Mouse (Mus musculus) spleen, adult 2 months (tissue): ENCODE measurements around the gene Tbc1d1. TPM values are rescaled to one million over a fixed set of nuclear protein-coding genes. Genes with fewer than 3 reads are reported as not detected.

Experiments
- DNase-seq, 2 experiments: peaks; one replicate each; pipeline versions ENCODE4 v3.0.0 to v3.0.0-alpha.2; 2012 to 2021; ENCODE audit warnings: low spot score in 2 of 2, low read depth in 1 of 2
- H3K27ac ChIP-seq: fragments of 200-500 bp; 2 replicates; pipeline ENCODE4 v1.5.1; 2012; ENCODE audit warnings: low read length, inconsistent platforms; ENCODE audit not compliant: insufficient read depth
- H3K27me3 ChIP-seq: fragments of 200-500 bp; 2 replicates; pipeline ENCODE4 v1.6.1; 2012; ENCODE audit warnings: mild to moderate bottlenecking, moderate library complexity, low read length, inconsistent platforms; ENCODE audit not compliant: control insufficient read depth, insufficient read depth
- H3K36me3 ChIP-seq: fragments of 200-500 bp; 2 replicates; pipeline ENCODE4 v1.6.1; 2012; ENCODE audit warnings: mild to moderate bottlenecking, low read length, inconsistent platforms; ENCODE audit not compliant: control insufficient read depth, insufficient read depth
- H3K4me1 ChIP-seq: fragments of 200-500 bp; 2 replicates; pipeline ENCODE4 v1.6.1; 2011; ENCODE audit warnings: inconsistent platforms; ENCODE audit not compliant: control insufficient read depth, insufficient read depth, insufficient read length
- H3K4me3 ChIP-seq: fragments of 200-500 bp; 2 replicates; pipeline ENCODE4 v1.5.1; 2011; ENCODE audit warnings: mild to moderate bottlenecking, inconsistent platforms; ENCODE audit not compliant: insufficient read depth, insufficient read length; ENCODE audit errors: extremely low read depth
- CTCF ChIP-seq: fragments of 200-500 bp; IDR thresholded peaks from 2 replicates; pipeline ENCODE4 v1.5.1; 2011; ENCODE audit warnings: mild to moderate bottlenecking, inconsistent platforms; ENCODE audit not compliant: insufficient read depth, insufficient read length, insufficient replicate concordance; ENCODE audit errors: extremely low read depth
- POLR2A ChIP-seq: fragments of 200-500 bp; IDR thresholded peaks from 2 replicates; pipeline ENCODE4 v1.6.1; 2011; ENCODE audit warnings: low read depth, low read length, inconsistent platforms
- WGBS: fragments of 180-500 bp; shearing (Covaris S2); methylation state at CpG from one replicate; pipeline ENCODE4 v1.1.7; 2018; 5-methylcytosine and 5-hydroxymethylcytosine counted together
- polyA plus RNA-seq: library from polyadenylated mRNA; depleted of rRNA; stranded (reverse); fragments of >200 nt; gene quantifications from 2 replicates; pipeline ENCODE4 v1.2.3, GENCODE M21; 2012

Tbc1d1 gene
- polyA plus RNA-seq, 1 experiment: 16.8 TPM

GRCm38 (mm10) chr5:64232872-64233271 is 76.8 kb downstream of the Tbc1d1 start:
- Histone ChIP-seq H3K27ac (no peak overlapping the region), H3K36me3 (no peaks in the 10 kb centered on the region), H3K4me3 (no peak overlapping the region), H3K4me1 (peaks cover 11% of the 10 kb centered on the region; the same call in 1 of the 2 replicates), H3K27me3 (no peaks in the 10 kb centered on the region)
- TF ChIP-seq POLR2A (no peak), CTCF (no peak)
- DNase-seq: no peak
- WGBS: 83% methylated on average over 9 of the region's 9 CpGs

DNA sequence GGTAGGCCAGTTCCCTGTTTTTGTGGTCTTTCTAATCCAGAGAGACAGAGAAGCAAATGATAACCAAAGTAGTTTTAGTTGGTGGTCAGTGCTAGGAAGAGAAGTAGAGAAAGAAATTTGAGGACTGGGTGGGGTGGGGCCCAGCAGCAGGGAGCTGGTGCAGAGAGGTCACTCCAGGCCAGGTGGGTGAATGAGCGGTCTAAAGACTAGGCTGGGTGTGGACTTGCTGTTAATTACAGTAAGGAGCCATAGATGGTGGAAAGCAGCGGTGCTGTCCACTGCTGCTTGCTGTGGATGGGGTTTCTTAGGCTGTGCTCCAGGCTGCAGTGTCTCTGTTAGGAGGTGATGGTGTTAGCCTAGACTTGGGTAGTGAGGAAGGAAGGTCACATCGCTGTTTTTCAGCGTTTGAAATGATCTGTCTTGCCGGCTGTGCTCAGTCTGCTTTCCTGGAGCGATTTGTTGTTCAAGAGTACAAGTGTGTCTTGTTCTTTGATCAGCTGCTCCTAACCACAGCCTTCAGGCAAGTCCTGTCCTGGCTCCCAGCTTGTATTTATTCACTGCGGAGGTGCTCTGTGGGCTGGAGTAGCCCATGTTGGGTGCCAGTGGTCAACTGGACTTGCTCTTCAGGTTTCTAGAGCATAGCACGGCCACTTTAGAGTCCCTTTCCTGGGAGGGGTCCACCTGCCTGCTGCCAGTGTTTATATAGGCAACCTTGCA is 78.3 kb downstream of the Tbc1d1 start:
- H3K36me3 ChIP-seq: no peaks in the 10 kb centered on the region
- WGBS: 64% methylated on average over 8 of the region's 8 CpGs
- no peak for DNase-seq
- no peak for TF ChIP-seq POLR2A
- TF ChIP-seq CTCF: no peak
- no peaks in the 10 kb centered on the region for H3K27me3 ChIP-seq
- peaks cover 11% of the 10 kb centered on the region; the same call in 1 of the 2 replicates for H3K4me1 ChIP-seq
- no peak overlapping the region for H3K27ac ChIP-seq
- no peak overlapping the region for H3K4me3 ChIP-seq

GRCm38 (mm10) chr5:64235250-64235649 is 79.1 kb downstream of the Tbc1d1 start:
- 93% methylated on average over 3 of the region's 3 CpGs for WGBS
- peaks cover 13% of the 10 kb centered on the region; the same call in 1 of the 2 replicates for H3K4me1 ChIP-seq
- H3K27me3 ChIP-seq: no peaks in the 10 kb centered on the region
- no peak overlapping the region for H3K4me3 ChIP-seq
- TF ChIP-seq CTCF (no peak), POLR2A (no peak)
- H3K36me3 ChIP-seq: no peaks in the 10 kb centered on the region
- no peak for DNase-seq
- no peak overlapping the region for H3K27ac ChIP-seq

GRCm38 (mm10) chr5:64236561-64236960 is 80.5 kb downstream of the Tbc1d1 start:
- Histone ChIP-seq H3K27ac (no peak overlapping the region), H3K4me1 (peaks cover 19% of the 10 kb centered on the region; the same call in 1 of the 2 replicates), H3K4me3 (no peak overlapping the region), H3K36me3 (no peaks in the 10 kb centered on the region), H3K27me3 (no peaks in the 10 kb centered on the region)
- no peak for DNase-seq
- 87% methylated on average over 7 of the region's 7 CpGs for WGBS
- TF ChIP-seq POLR2A (no peak), CTCF (no peak)

- no peak overlapping the region for H3K27ac ChIP-seq
- no peak overlapping the region for H3K4me3 ChIP-seq
- H3K36me3 ChIP-seq: no peaks in the 10 kb centered on the region
- TF ChIP-seq POLR2A (no peak), CTCF (no peak)
- no peak for DNase-seq
- no peaks in the 10 kb centered on the region for H3K27me3 ChIP-seq
- 76% methylated on average over 1 of the region's 1 CpGs for WGBS
- peaks cover 24% of the 10 kb centered on the region; the same call in 1 of the 2 replicates for H3K4me1 ChIP-seq
Measured at GRCm38 (mm10) chr5:64237263-64237662, 81.2 kb downstream of the Tbc1d1 start.

- H3K36me3 ChIP-seq: no peaks in the 10 kb centered on the region
Measured at GRCm38 (mm10) chr5:64237693-64238092, 81.6 kb downstream of the Tbc1d1 start.

More at GRCm38 (mm10) chr5:64237693-64238092, 81.6 kb downstream of the Tbc1d1 start:
- 66% methylated on average over 3 of the region's 3 CpGs for WGBS
- Histone ChIP-seq H3K27me3 (no peaks in the 10 kb centered on the region), H3K4me3 (no peak overlapping the region), H3K4me1 (peaks cover 24% of the 10 kb centered on the region; the same call in 1 of the 2 replicates), H3K27ac (no peak overlapping the region)
- DNase-seq: no peak
- TF ChIP-seq CTCF: no peak
- no peak for TF ChIP-seq POLR2A
